Mouse (Mus musculus) heart, embryonic 16.5 days (tissue): Measurements from ENCODE around the gene Arhgap15. TPM values are rescaled to one million over a fixed set of nuclear protein-coding genes. Genes with fewer than 3 reads are reported as not detected.

Source experiments
- ATAC-seq: fragments of 200-750 bp; cut with Nextera tagmentation; replicated peaks from 2 replicates; pipeline ENCODE4 v1.8.0; 2017; ENCODE audit warnings: moderate number of reproducible peaks; ENCODE audit not compliant: insufficient read depth, low FRiP score; ENCODE audit errors: extremely low read depth
- H3K27ac ChIP-seq: fragments of 300-500 bp; sonication (generic); 2 replicates; pipeline ENCODE4 v1.5.1; 2014; ENCODE audit warnings: mild to moderate bottlenecking, low read length, control low read depth, moderate library complexity
- H3K27me3 ChIP-seq: fragments of 300-500 bp; sonication (generic); 2 replicates; pipeline ENCODE4 v1.6.1; 2014; ENCODE audit warnings: low read length, mixed read lengths; ENCODE audit not compliant: control insufficient read depth, insufficient read depth
- H3K36me3 ChIP-seq: fragments of 300-500 bp; sonication (generic); 2 replicates; pipeline ENCODE4 v1.6.1; 2014; ENCODE audit not compliant: control insufficient read depth, insufficient read depth
- H3K4me1 ChIP-seq: fragments of 300-500 bp; sonication (generic); 2 replicates; pipeline ENCODE4 v1.6.1; 2014; ENCODE audit warnings: low read length, mixed read lengths; ENCODE audit not compliant: control insufficient read depth, insufficient read depth
- H3K4me2 ChIP-seq: fragments of 300-500 bp; sonication (generic); 2 replicates; pipeline ENCODE4 v1.6.1; 2014; ENCODE audit warnings: low read depth, mild to moderate bottlenecking, control low read depth, low read length
- H3K4me3 ChIP-seq: fragments of 300-500 bp; sonication (generic); 2 replicates; pipeline ENCODE4 v1.5.1; 2014; ENCODE audit warnings: mild to moderate bottlenecking, control low read depth, low read length
- H3K9ac ChIP-seq: fragments of 300-500 bp; sonication (generic); 2 replicates; pipeline ENCODE4 v1.6.1; 2014; ENCODE audit warnings: low read length, control low read depth
- H3K9me3 ChIP-seq: fragments of 300-500 bp; sonication (generic); replicated peaks from 2 replicates; pipeline ENCODE4 v1.6.1; 2016; ENCODE audit warnings: low read length; ENCODE audit not compliant: control insufficient read depth
- WGBS: fragments of 180-500 bp; shearing (Covaris S2); extraction: QIAGEN DNeasy Blood & Tissue Kit; methylation state at CpG from one replicate; pipeline ENCODE4 v1.1.7; 2014; 5-methylcytosine and 5-hydroxymethylcytosine counted together
- polyA plus RNA-seq: library from polyadenylated mRNA; unstranded; fragments of >200 nt; fragmentation: Nextera tagmentation; extraction: Ambion mirVana; gene quantifications from 2 replicates; pipeline ENCODE4 v1.2.1, GENCODE M21; 2015

Gene Arhgap15
- polyA plus RNA-seq, 1 experiment from 2014 or later: 7.2 TPM

GRCm38 (mm10) chr2:44114296-44114695 is 365.7 kb downstream of the Arhgap15 start:
- no peaks in the 10 kb centered on the region for H3K9me3 ChIP-seq
- 57% methylated on average over 2 of the region's 2 CpGs for WGBS
- no peak for ATAC-seq

GRCm38 (mm10) chr2:44121162-44121561 is 372.5 kb downstream of the Arhgap15 start:
- no peak overlapping the region for H3K4me2 ChIP-seq
- H3K27me3 ChIP-seq: no peaks in the 10 kb centered on the region
- no peak overlapping the region for H3K4me3 ChIP-seq
- no peak overlapping the region for H3K9ac ChIP-seq
- ATAC-seq: no peak
- no peaks in the 10 kb centered on the region for H3K36me3 ChIP-seq
- H3K9me3 ChIP-seq: no peaks in the 10 kb centered on the region
- H3K4me1 ChIP-seq: no peaks in the 10 kb centered on the region
- H3K27ac ChIP-seq: no peak overlapping the region
- 76% methylated on average over 5 of the region's 5 CpGs for WGBS

More at GRCm38 (mm10) chr2:44114296-44114695, 365.7 kb downstream of the Arhgap15 start:
- Histone ChIP-seq H3K36me3 (no peaks in the 10 kb centered on the region), H3K4me2 (no peak overlapping the region), H3K27ac (0 out of 2 replicates have a peak overlapping the region, but pooled peaks have one; percentile 18), H3K4me1 (no peaks in the 10 kb centered on the region), H3K9ac (no peak overlapping the region), H3K4me3 (no peak overlapping the region), H3K27me3 (no peaks in the 10 kb centered on the region)

GRCm38 (mm10) chr2:44123246-44123645 is 374.6 kb downstream of the Arhgap15 start:
- Histone ChIP-seq H3K9ac (no peak overlapping the region), H3K4me1 (no peaks in the 10 kb centered on the region), H3K27ac (no peak overlapping the region), H3K4me3 (no peak overlapping the region), H3K27me3 (no peaks in the 10 kb centered on the region), H3K4me2 (no peak overlapping the region), H3K36me3 (no peaks in the 10 kb centered on the region), H3K9me3 (no peaks in the 10 kb centered on the region)
- ATAC-seq: no peak
- 76% methylated on average over 2 of the region's 2 CpGs for WGBS

DNA sequence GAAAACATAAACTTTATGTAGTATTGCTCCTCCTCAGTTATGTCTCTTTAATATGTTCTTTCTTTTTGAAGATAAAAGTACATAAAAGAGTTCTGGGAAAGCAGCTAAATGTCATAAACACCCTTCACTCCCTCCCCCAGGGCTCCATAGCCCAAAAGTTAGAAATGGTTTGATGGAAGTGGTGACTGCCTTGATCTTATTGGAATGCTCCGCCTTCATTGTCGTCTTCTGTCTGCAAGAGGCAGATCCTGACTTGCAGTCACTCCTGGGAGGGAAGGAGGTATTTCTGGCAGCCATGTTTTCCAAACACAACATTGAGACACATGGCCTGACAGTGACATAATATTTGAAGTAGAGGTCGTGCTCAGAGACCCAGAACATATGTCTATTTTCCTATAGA is 375.5 kb downstream of the Arhgap15 start:
- Histone ChIP-seq H3K4me3 (no peak overlapping the region), H3K9ac (no peak overlapping the region), H3K4me1 (no peaks in the 10 kb centered on the region), H3K9me3 (no peaks in the 10 kb centered on the region), H3K36me3 (no peaks in the 10 kb centered on the region), H3K4me2 (no peak overlapping the region), H3K27me3 (no peaks in the 10 kb centered on the region), H3K27ac (no peak overlapping the region)
- ATAC-seq: no peak
- 61% methylated on average over 3 of the region's 3 CpGs for WGBS

DNA sequence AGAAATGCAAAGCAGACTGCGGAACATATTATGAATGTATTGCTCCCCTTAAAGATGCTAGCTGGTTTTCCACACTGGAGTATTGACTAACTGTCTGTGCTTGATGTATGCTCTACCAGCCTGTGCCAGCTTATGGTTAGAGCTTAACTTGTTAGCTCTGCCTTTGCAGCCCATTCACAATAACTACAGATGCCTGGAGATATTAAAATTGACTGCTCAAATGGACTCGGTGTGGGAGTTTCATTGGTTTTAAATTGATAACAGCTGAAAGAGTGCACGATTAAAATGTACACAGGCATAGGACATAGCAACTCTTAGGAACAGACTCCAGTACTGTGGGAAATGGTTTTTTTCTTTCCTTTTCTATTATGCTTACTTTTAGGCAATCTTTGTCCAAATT is 376.1 kb downstream of the Arhgap15 start:
- 0 out of 2 replicates have a peak, but pooled peaks cover 2% of the 10 kb centered on the region for H3K4me1 ChIP-seq
- H3K4me2 ChIP-seq: no peak overlapping the region
- H3K27ac ChIP-seq: no peak overlapping the region
- H3K9me3 ChIP-seq: no peaks in the 10 kb centered on the region
- 77% methylated on average over 3 of the region's 3 CpGs for WGBS
- H3K27me3 ChIP-seq: no peaks in the 10 kb centered on the region
- ATAC-seq: no peak
- H3K4me3 ChIP-seq: no peak overlapping the region
- H3K36me3 ChIP-seq: no peaks in the 10 kb centered on the region
- H3K9ac ChIP-seq: no peak overlapping the region

- H3K27ac ChIP-seq: no peak overlapping the region
- no peak overlapping the region for H3K9ac ChIP-seq
- H3K4me3 ChIP-seq: no peak overlapping the region
- no peaks in the 10 kb centered on the region for H3K27me3 ChIP-seq
- ATAC-seq: no peak
- H3K4me1 ChIP-seq: 0 out of 2 replicates have a peak, but pooled peaks cover 2% of the 10 kb centered on the region
- no peak overlapping the region for H3K4me2 ChIP-seq
- 68% methylated on average over 1 of the region's 1 CpGs for WGBS
- no peaks in the 10 kb centered on the region for H3K9me3 ChIP-seq
- no peaks in the 10 kb centered on the region for H3K36me3 ChIP-seq
These were observed 377.5 kb downstream of the Arhgap15 start for GRCm38 (mm10) chr2:44126044-44126695.

DNA sequence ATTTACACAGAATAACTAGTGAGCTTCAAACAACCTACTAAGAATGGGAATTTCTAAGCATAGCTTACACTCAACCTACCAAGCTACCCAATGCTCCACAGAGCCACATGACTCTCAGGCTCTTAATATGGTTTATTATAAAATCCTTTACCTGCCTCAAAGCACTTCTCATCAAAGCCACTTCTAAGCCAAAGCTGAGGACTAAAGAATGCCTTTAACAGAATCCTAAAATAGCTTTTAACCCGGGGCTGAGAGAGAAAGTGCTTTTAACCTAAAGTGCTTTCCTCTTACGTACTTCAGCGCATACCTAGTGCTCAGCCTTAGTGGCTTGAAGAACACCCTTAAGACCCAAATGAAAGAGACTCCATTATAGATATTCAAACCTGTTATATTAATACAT is 380.9 kb downstream of the Arhgap15 start:
- no peaks in the 10 kb centered on the region for H3K9me3 ChIP-seq
- H3K4me1 ChIP-seq: 0 out of 2 replicates have a peak, but pooled peaks cover 2% of the 10 kb centered on the region
- no peak overlapping the region for H3K9ac ChIP-seq
- ATAC-seq: no peak
- no peaks in the 10 kb centered on the region for H3K36me3 ChIP-seq
- no peak overlapping the region for H3K4me3 ChIP-seq
- H3K27ac ChIP-seq: no peak overlapping the region
- H3K27me3 ChIP-seq: no peaks in the 10 kb centered on the region
- 37% methylated on average over 3 of the region's 3 CpGs for WGBS
- no peak overlapping the region for H3K4me2 ChIP-seq

GRCm38 (mm10) chr2:44131271-44131670 is 382.6 kb downstream of the Arhgap15 start:
- H3K9ac ChIP-seq: no peak overlapping the region
- no peaks in the 10 kb centered on the region for H3K36me3 ChIP-seq
- no peak overlapping the region for H3K4me2 ChIP-seq
- no peak overlapping the region for H3K4me3 ChIP-seq
- whole genome bisulfite sequencing: 55% methylated on average over 3 of the region's 3 CpGs
- no peak for ATAC-seq
- H3K9me3 ChIP-seq: no peaks in the 10 kb centered on the region
- no peak overlapping the region for H3K27ac ChIP-seq
- no peaks in the 10 kb centered on the region for H3K27me3 ChIP-seq
- 0 out of 2 replicates have a peak, but pooled peaks cover 2% of the 10 kb centered on the region for H3K4me1 ChIP-seq

DNA sequence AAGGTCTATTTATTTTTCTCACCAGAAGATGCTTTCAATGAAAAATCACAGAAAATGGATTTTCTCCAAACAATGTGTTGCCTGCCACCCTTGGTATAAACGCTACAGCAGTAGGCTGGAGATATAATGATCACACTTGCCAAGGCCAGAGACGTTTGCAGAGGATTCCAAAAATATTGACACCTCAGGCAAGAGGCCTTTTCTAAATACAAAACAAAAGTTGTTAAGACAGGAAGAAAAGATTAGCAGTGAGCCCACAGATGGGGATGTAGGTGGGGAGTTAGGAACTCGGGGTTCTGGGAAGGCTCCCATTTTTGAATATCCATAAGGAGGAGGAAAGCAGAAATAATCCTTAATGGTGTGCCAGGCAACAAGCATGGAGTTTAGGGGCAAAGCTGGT is 386.2 kb downstream of the Arhgap15 start:
- Histone ChIP-seq H3K9me3 (no peaks in the 10 kb centered on the region), H3K27ac (no peak overlapping the region), H3K36me3 (no peaks in the 10 kb centered on the region), H3K4me1 (no peaks in the 10 kb centered on the region), H3K27me3 (no peaks in the 10 kb centered on the region), H3K4me3 (no peak overlapping the region), H3K4me2 (no peak overlapping the region), H3K9ac (no peak overlapping the region)
- 57% methylated on average over 3 of the region's 3 CpGs for WGBS
- ATAC-seq: no peak
